Mouse (Mus musculus): ENCODE measurements around the gene Cdkn2aipnl. TPM values are rescaled to one million over a fixed set of nuclear protein-coding genes. Genes with fewer than 3 reads are reported as not detected.

The Cdkn2aipnl gene
- 89.1 and 105 TPM in 2 replicates for polyA plus RNA-seq (2016; fragmentation: Nextera tagmentation; extraction: Ambion mirVana)

DNA sequence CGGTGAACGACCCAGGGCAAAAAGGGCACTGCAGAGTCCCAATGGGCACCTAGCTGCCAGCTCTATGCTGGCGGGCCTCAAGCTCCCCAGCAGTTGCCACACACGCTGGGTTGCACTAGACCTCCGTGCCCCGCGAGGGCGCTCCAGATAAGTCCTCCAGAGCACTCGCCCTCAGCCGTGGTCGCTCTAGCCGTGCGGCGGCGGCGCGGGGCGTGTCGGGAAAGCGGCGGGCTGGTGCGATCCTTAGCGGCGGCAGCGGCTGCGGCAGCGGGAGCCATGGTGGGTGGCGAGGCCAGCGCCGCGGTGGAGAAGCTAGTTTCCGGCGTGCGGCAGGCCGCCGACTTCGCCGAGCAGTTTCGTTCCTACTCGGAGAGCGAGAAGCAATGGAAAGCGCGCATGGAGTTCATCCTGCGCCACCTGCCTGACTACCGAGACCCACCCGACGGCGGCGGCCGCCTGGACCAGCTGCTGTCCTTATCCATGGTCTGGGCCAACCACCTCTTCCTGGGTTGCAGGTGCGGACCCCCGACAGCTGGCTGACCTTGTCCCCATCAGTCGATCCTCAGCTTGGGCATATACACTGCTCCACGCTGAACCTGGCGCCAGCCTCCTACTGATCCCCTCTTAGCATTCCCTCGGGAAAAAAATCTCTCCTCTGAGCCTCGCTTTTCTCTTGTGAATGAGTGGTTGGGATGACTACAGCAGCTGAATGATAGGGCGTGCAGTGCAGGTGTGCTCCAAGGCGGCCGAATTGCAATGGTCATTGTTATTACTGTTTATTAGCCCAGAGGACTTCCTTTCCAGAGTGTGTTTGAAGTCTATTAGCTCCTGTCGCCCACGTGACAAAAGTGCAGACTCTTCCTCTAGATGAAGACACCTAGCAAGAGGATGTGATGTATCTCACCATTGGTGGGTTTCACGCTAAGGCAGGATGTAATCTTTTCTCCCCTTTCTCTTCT is at the start of gene Cdkn2aipnl:
Cdkn2aipnl (plus strand) TSS at position 219 of the 959 bp plus-strand sequence.
- DNase-seq (ENCODE audit: low spot score), result peak; percentile 96
- WGBS, result 2% methylated on average over 63 of the region's 63 CpGs
- Histone ChIP-seq H3K27me3 (ENCODE audit: insufficient read depth, poor library complexity, severe bottlenecking) (no peaks in the 10 kb centered on the region), H3K4me1 (peaks cover 13% of the 10 kb centered on the region), H3K9me3 (no peaks in the 10 kb centered on the region), H3K27ac (peak within 1 kb of the TSS; percentile 91), H3K36me3 (peaks cover 32% of the 10 kb centered on the region), H3K4me3 (peak within 1 kb of the TSS; percentile 79)

- Histone ChIP-seq H3K27me3 (ENCODE audit: insufficient read depth, poor library complexity, severe bottlenecking) (no peaks in the 10 kb centered on the region), H3K9me3 (no peaks in the 10 kb centered on the region), H3K4me3 (no peak overlapping the region), H3K36me3 (no peaks in the 10 kb centered on the region), H3K4me1 (peaks cover 35% of the 10 kb centered on the region), H3K27ac (0 out of 2 replicates have a peak overlapping the region, but pooled peaks have one; percentile 42)
- DNase-seq (ENCODE audit: low spot score), result no peak
- WGBS, result 47% methylated on average over 2 of the region's 2 CpGs
These were observed 49.5 kb upstream of the Cdkn2aipnl start for GRCm38 (mm10) chr11:51917951-51918350.

GRCm38 (mm10) chr11:51918576-51918975 is 48.9 kb upstream of the Cdkn2aipnl start:
- WGBS, result 75% methylated on average over 2 of the region's 2 CpGs

DNA sequence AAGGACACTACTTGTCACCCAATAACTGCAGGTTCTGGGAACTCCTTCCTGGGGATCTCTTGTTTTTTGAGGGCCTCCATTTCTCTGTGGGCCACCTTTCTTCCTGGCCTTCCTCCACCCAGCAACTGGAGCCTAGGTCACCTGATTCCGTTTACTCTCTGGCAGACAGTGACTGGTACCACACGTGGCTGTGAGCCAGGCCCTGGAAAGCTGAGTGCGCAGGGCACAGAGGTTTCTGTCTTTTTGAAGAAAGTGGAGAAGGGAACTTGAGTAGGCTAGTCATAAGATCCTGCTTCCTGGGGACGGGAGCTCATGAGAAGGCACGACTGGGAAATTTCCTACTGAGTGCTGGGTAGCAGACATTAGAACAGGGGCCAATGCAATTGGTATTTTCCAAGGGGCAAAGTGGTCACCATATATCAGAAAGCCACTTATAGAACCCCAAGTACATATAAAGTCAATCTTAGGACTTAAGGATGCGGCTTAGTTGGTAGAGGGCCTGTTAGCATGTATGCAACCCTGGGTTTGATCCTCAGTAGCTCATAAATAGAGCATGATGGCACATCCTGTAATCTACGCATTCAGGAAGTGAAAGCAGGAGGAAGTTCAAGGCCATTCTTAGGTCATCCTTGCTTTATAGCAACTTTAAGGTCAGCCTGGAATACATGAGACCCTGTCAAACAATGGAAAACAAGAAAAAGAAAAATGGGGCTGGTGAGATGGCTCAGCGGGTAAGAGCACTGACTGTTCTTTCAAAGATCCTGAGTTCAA is 45.9 kb upstream of the Cdkn2aipnl start:
- WGBS, result 78% methylated on average over 8 of the region's 8 CpGs
- H3K4me3 ChIP-seq, result no peak overlapping the region
- no peak overlapping the region for H3K27ac ChIP-seq
- peaks cover 21% of the 10 kb centered on the region for H3K4me1 ChIP-seq
- no peaks in the 10 kb centered on the region for H3K27me3 ChIP-seq (ENCODE audit: insufficient read depth, poor library complexity, severe bottlenecking)
- no peaks in the 10 kb centered on the region for H3K9me3 ChIP-seq
- no peak for DNase-seq (ENCODE audit: low spot score)
- no peaks in the 10 kb centered on the region for H3K36me3 ChIP-seq

More at GRCm38 (mm10) chr11:51918576-51918975, 48.9 kb upstream of the Cdkn2aipnl start:
- Histone ChIP-seq H3K9me3 (no peaks in the 10 kb centered on the region), H3K4me1 (peaks cover 35% of the 10 kb centered on the region), H3K27me3 (ENCODE audit: insufficient read depth, poor library complexity, severe bottlenecking) (no peaks in the 10 kb centered on the region), H3K36me3 (no peaks in the 10 kb centered on the region), H3K4me3 (no peak overlapping the region), H3K27ac (0 out of 2 replicates have a peak overlapping the region, but pooled peaks have one; percentile 42)
- DNase-seq (ENCODE audit: low spot score), result no peak

DNA sequence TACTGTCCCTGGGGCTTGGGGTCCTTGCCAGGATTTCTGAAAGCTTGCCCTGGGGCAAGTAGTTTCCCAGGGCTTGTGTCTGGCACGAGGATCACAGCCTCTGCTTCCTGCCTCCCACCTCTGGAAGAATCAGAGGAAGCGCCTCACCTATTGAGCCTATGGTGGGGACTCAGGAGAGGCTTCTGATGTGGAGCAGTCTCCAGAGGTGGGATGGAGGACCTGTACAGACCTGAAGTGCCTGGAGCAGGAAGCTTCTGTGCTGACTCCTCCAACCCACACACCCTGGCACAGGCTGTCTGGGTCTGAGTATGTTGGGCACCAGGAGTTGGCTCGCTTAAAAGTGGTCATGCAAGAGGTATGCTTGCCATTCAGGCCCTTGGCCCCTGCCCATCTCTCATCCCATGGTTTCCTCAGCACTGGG is 45.0 kb upstream of the Cdkn2aipnl start:
- Histone ChIP-seq H3K4me1 (peaks cover 12% of the 10 kb centered on the region), H3K4me3 (no peak overlapping the region), H3K27ac (0 out of 2 replicates have a peak overlapping the region, but pooled peaks have one; percentile 13), H3K36me3 (no peaks in the 10 kb centered on the region), H3K27me3 (ENCODE audit: insufficient read depth, poor library complexity, severe bottlenecking) (no peaks in the 10 kb centered on the region), H3K9me3 (no peaks in the 10 kb centered on the region)
- 74% methylated on average over 3 of the region's 3 CpGs for WGBS
- DNase-seq (ENCODE audit: low spot score), result no peak

DNA sequence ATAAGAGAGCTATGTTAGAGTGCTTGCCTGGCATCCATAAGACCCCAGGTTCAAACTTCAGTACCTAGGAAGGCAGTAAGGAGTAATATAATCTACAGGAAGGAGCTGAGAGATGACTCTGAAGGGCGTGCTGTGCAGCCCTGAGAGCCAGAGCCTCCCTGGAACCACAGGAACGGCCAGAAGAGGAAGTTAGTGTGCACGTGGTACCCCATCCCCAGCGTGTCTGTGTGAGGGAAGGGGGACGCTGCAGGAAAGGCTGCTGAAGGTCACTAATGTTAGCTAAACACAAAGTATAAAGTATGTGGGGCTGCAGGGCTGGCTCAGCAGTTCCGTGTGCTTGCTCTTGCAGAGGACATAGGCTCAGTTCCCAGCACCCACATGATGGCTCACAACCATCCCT is 41.9 kb upstream of the Cdkn2aipnl start:
- H3K36me3 ChIP-seq, result no peaks in the 10 kb centered on the region
- no peak overlapping the region for H3K4me3 ChIP-seq
- H3K27me3 ChIP-seq (ENCODE audit: insufficient read depth, poor library complexity, severe bottlenecking), result no peaks in the 10 kb centered on the region
- H3K4me1 ChIP-seq, result no peaks in the 10 kb centered on the region
- no peak for DNase-seq (ENCODE audit: low spot score)
- WGBS, result 58% methylated on average over 6 of the region's 6 CpGs
- H3K9me3 ChIP-seq, result no peaks in the 10 kb centered on the region
- H3K27ac ChIP-seq, result no peak overlapping the region

DNA sequence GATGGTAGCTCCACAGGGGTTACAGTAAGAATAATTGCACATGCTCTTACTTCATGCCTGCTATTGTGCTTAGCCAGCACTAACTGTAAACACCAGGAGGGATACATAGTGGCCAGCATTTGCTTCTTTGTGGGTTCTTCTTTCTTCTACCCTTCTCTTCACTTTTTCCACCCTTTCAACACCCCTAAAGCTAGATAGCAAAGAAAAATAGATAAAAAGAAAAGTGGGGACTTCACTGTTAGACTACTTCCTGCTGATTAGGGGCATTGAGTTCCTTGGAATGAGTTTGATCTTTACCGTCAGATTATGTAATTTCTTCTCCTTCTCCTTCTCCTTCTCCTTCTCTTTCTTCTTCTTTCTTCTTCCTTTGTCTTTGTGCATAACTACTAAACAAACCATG is 41.1 kb upstream of the Cdkn2aipnl start:
- no peak for DNase-seq (ENCODE audit: low spot score)
- WGBS, result 64% methylated on average over 1 of the region's 1 CpGs
- no peaks in the 10 kb centered on the region for H3K4me1 ChIP-seq
- H3K27me3 ChIP-seq (ENCODE audit: insufficient read depth, poor library complexity, severe bottlenecking), result no peaks in the 10 kb centered on the region
- H3K27ac ChIP-seq, result no peak overlapping the region
- H3K36me3 ChIP-seq, result no peaks in the 10 kb centered on the region
- no peak overlapping the region for H3K4me3 ChIP-seq
- no peaks in the 10 kb centered on the region for H3K9me3 ChIP-seq

GRCm38 (mm10) chr11:51927106-51927505 is 40.4 kb upstream of the Cdkn2aipnl start:
- H3K4me1 ChIP-seq, result no peaks in the 10 kb centered on the region
- WGBS, result 81% methylated on average over 2 of the region's 2 CpGs
- H3K27ac ChIP-seq, result no peak overlapping the region
- no peak overlapping the region for H3K4me3 ChIP-seq
- no peak for DNase-seq (ENCODE audit: low spot score)
- H3K27me3 ChIP-seq (ENCODE audit: insufficient read depth, poor library complexity, severe bottlenecking), result no peaks in the 10 kb centered on the region
- H3K9me3 ChIP-seq, result no peaks in the 10 kb centered on the region
- no peaks in the 10 kb centered on the region for H3K36me3 ChIP-seq

- Histone ChIP-seq H3K27me3 (ENCODE audit: insufficient read depth, poor library complexity, severe bottlenecking) (no peaks in the 10 kb centered on the region; the same call in 1 of the 2 replicates), H3K27ac (no peak overlapping the region), H3K36me3 (no peaks in the 10 kb centered on the region), H3K9me3 (no peaks in the 10 kb centered on the region), H3K4me1 (no peaks in the 10 kb centered on the region), H3K4me3 (no peak overlapping the region)
- DNase-seq (ENCODE audit: low spot score), result no peak
- WGBS, result 94% methylated on average over 1 of the region's 1 CpGs
These were observed 36.3 kb upstream of the Cdkn2aipnl start for GRCm38 (mm10) chr11:51931138-51931537.

DNA sequence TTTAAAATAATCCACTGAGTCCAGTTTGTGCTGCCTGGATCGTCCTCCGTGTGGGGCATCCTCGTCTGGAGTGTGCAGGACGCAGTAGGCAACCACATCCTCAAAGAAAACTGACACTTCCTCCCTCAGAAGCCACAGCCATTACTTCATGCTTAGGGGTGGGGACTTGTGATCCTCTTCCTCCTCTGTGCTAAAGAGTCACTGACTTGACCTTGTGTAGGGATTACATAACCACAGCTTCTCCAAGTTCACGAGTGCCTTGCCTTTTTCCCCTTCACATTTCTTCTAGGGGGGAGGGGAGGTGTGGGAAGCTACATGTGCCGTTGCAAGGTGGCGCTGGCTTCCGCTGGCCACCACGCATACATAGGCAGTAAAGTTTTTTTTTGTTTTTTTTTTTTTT is 35.7 kb upstream of the Cdkn2aipnl start:
- Histone ChIP-seq H3K4me3 (no peak overlapping the region), H3K9me3 (no peaks in the 10 kb centered on the region), H3K36me3 (no peaks in the 10 kb centered on the region), H3K4me1 (no peaks in the 10 kb centered on the region), H3K27me3 (ENCODE audit: insufficient read depth, poor library complexity, severe bottlenecking) (no peaks in the 10 kb centered on the region; the same call in 1 of the 2 replicates), H3K27ac (no peak overlapping the region)
- no peak for DNase-seq (ENCODE audit: low spot score)
- 80% methylated on average over 9 of the region's 9 CpGs for WGBS

DNA sequence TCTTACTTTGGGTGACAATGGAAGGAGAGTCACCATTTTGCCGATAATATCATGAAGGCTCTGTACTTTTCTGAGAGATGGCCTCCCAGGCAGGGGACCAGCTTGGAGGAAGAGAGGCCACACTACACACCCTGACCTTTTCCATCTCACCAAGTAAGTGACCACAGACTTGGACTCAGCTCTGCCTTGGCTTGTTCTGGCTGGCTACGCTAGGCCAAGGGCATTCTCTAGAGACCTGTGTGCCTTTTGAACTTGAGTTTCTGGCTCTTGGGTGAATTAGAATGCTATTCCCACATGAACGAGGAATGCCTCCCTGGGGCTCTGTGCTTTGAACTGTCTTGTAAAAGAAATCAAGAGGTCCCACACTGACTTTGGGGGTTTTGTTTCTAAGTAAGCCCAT is 33.2 kb upstream of the Cdkn2aipnl start:
- H3K4me3 ChIP-seq, result no peak overlapping the region
- 91% methylated on average over 3 of the region's 3 CpGs for WGBS
- DNase-seq (ENCODE audit: low spot score), result no peak
- H3K9me3 ChIP-seq, result no peaks in the 10 kb centered on the region
- no peaks in the 10 kb centered on the region for H3K36me3 ChIP-seq
- H3K4me1 ChIP-seq, result 0 out of 2 replicates have a peak, but pooled peaks cover 4% of the 10 kb centered on the region
- no peak overlapping the region for H3K27ac ChIP-seq
- H3K27me3 ChIP-seq (ENCODE audit: insufficient read depth, poor library complexity, severe bottlenecking), result no peaks in the 10 kb centered on the region; the same call in 1 of the 2 replicates

GRCm38 (mm10) chr11:51935636-51936434 is 31.6 kb upstream of the Cdkn2aipnl start:
- 56% methylated on average over 5 of the region's 5 CpGs for WGBS
- no peaks in the 10 kb centered on the region for H3K9me3 ChIP-seq
- H3K27me3 ChIP-seq (ENCODE audit: insufficient read depth, poor library complexity, severe bottlenecking), result no peaks in the 10 kb centered on the region; the same call in 1 of the 2 replicates
- DNase-seq (ENCODE audit: low spot score), result no peak
- H3K27ac ChIP-seq, result no peak overlapping the region
- peaks cover 12% of the 10 kb centered on the region; the same call in 1 of the 2 replicates for H3K4me1 ChIP-seq
- no peaks in the 10 kb centered on the region for H3K36me3 ChIP-seq
- no peak overlapping the region for H3K4me3 ChIP-seq

Measured in heart, embryonic 10.5 days (tissue).